Mouse (Mus musculus): ENCODE measurements around the gene Lpcat4. TPM values are rescaled to one million over a fixed set of nuclear protein-coding genes. Genes with fewer than 3 reads are reported as not detected.
A peak's percentile ranks its signal among the peaks of the same experiment; 100 is the strongest.

Lpcat4 gene
- polyA plus RNA-seq, 1 experiment from 2014 or later = 15.0 TPM

DNA sequence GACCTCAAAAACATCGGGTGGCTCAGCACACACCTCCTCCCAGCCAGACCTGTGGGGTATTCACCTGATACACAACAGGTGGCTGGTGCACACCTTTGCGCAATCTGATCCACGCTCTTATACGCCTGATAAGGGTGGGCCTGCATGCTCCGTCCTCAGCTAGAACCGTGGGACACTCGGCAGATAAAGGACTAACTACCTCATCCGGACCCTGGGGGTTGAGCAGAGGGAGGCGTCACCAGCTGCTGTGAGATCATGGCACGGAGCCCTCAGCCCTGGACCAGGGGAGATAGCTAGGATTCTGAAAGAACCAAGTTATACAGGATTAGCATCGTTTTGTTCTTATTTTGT, 26.9 kb downstream of the Lpcat4 start, which contains the start of gene Gm21985:
Gene Gm21985, plus strand, starts transcription at position 73 of the 351 bp plus-strand sequence.
- Histone ChIP-seq H3K9ac (ENCODE audit: low read depth, low read length) (peak within 1 kb of the TSS; percentile 78), H3K27me3 (replicated peaks; ENCODE audit: control insufficient read depth, insufficient read depth, low read length) (no peaks in the 10 kb centered on the region), H3K4me3 (ENCODE audit: low read depth, low read length) (peak within 1 kb of the TSS; percentile 77), H3K4me2 (peak within 1 kb of the TSS; percentile 94), H3K27ac (ENCODE audit: low read depth, low read length) (peak within 1 kb of the TSS; percentile 88), H3K9me3 (ENCODE audit: control insufficient read depth, low read length) (no peaks in the 10 kb centered on the region), H3K4me1 (replicated peaks; ENCODE audit: control insufficient read depth, insufficient read depth, low read length) (peaks cover 18% of the 10 kb centered on the region), H3K36me3 (ENCODE audit: control insufficient read depth, insufficient read depth, low read length) (no peaks in the 10 kb centered on the region)
- under 1% methylated on average over 11 of the region's 11 CpGs for WGBS
- no peak for DNase-seq (ENCODE audit: low spot score)
- ATAC-seq (replicated peaks; ENCODE audit: low FRiP score) = peak; percentile 52

- Histone ChIP-seq H3K27ac (ENCODE audit: low read depth, low read length) (no peak overlapping the region), H3K9me3 (ENCODE audit: control insufficient read depth, low read length) (no peaks in the 10 kb centered on the region), H3K4me3 (ENCODE audit: low read depth, low read length) (peak overlapping the region; percentile 77), H3K9ac (ENCODE audit: low read depth, low read length) (peak overlapping the region; percentile 12; the same call in 1 of the 2 replicates), H3K36me3 (ENCODE audit: control insufficient read depth, insufficient read depth, low read length) (no peaks in the 10 kb centered on the region), H3K27me3 (replicated peaks; ENCODE audit: control insufficient read depth, insufficient read depth, low read length) (no peaks in the 10 kb centered on the region), H3K4me1 (replicated peaks; ENCODE audit: control insufficient read depth, insufficient read depth, low read length) (peaks cover 18% of the 10 kb centered on the region), H3K4me2 (peak overlapping the region; percentile 94)
- no peak for ATAC-seq (replicated peaks; ENCODE audit: low FRiP score)
- DNase-seq (ENCODE audit: low spot score) = no peak
- WGBS = 30% methylated on average over 10 of the region's 10 CpGs
These were observed 27.5 kb downstream of the Lpcat4 start for GRCm38 (mm10) chr2:112266780-112267179.

- no peaks in the 10 kb centered on the region for H3K27me3 ChIP-seq (replicated peaks; ENCODE audit: control insufficient read depth, insufficient read depth, low read length)
- WGBS = 40% methylated on average over 8 of the region's 8 CpGs
- no peak overlapping the region for H3K9ac ChIP-seq (ENCODE audit: low read depth, low read length)
- H3K4me1 ChIP-seq (replicated peaks; ENCODE audit: control insufficient read depth, insufficient read depth, low read length) = peaks cover 18% of the 10 kb centered on the region
- H3K4me3 ChIP-seq (ENCODE audit: low read depth, low read length) = peak overlapping the region; percentile 77
- no peaks in the 10 kb centered on the region for H3K36me3 ChIP-seq (ENCODE audit: control insufficient read depth, insufficient read depth, low read length)
- no peak for ATAC-seq (replicated peaks; ENCODE audit: low FRiP score)
- no peaks in the 10 kb centered on the region for H3K9me3 ChIP-seq (ENCODE audit: control insufficient read depth, low read length)
- H3K27ac ChIP-seq (ENCODE audit: low read depth, low read length) = no peak overlapping the region
- no peak for DNase-seq (ENCODE audit: low spot score)
- peak overlapping the region; percentile 94 for H3K4me2 ChIP-seq
These were observed 28.4 kb downstream of the Lpcat4 start for GRCm38 (mm10) chr2:112267547-112268269.

- H3K9me3 ChIP-seq (ENCODE audit: control insufficient read depth, low read length) = no peaks in the 10 kb centered on the region
- no peak overlapping the region for H3K27ac ChIP-seq (ENCODE audit: low read depth, low read length)
- H3K9ac ChIP-seq (ENCODE audit: low read depth, low read length) = no peak overlapping the region
- no peak for ATAC-seq (replicated peaks; ENCODE audit: low FRiP score)
- WGBS = 88% methylated on average over 2 of the region's 2 CpGs
- H3K4me1 ChIP-seq (replicated peaks; ENCODE audit: control insufficient read depth, insufficient read depth, low read length) = peaks cover 13% of the 10 kb centered on the region
- H3K36me3 ChIP-seq (ENCODE audit: control insufficient read depth, insufficient read depth, low read length) = no peaks in the 10 kb centered on the region
- no peak overlapping the region for H3K4me3 ChIP-seq (ENCODE audit: low read depth, low read length)
- no peaks in the 10 kb centered on the region for H3K27me3 ChIP-seq (replicated peaks; ENCODE audit: control insufficient read depth, insufficient read depth, low read length)
- no peak overlapping the region for H3K4me2 ChIP-seq
- DNase-seq (ENCODE audit: low spot score) = no peak
These were observed 30.7 kb downstream of the Lpcat4 start for GRCm38 (mm10) chr2:112270011-112270410.

DNA sequence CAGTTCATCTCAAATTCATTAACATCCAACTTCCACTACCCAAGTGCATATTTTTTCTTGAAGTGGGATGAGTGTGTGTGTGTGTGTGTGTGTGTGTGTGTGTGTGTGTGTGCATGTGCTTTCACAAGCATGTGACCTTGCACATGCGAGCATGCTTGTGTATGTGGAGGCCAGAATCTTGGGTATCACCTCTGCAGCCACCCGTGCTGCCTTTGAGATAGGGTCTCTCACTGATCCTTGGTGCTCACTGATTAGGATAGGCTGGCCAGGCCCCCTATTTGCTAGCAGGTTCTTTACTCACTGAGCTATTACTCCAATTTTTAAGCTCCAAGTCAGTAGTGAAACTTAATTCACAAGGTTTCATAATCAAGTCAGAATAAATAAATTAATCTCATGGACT, 33.6 kb downstream of the Lpcat4 start:
- 54% methylated on average over 2 of the region's 2 CpGs for WGBS
- Histone ChIP-seq H3K4me1 (replicated peaks; ENCODE audit: control insufficient read depth, insufficient read depth, low read length) (0 out of 2 replicates have a peak, but pooled peaks cover 6% of the 10 kb centered on the region), H3K4me2 (peak overlapping the region; percentile 8; the same call in 1 of the 2 replicates), H3K36me3 (ENCODE audit: control insufficient read depth, insufficient read depth, low read length) (no peaks in the 10 kb centered on the region), H3K9me3 (ENCODE audit: control insufficient read depth, low read length) (no peaks in the 10 kb centered on the region), H3K4me3 (ENCODE audit: low read depth, low read length) (no peak overlapping the region), H3K9ac (ENCODE audit: low read depth, low read length) (no peak overlapping the region), H3K27ac (ENCODE audit: low read depth, low read length) (no peak overlapping the region), H3K27me3 (replicated peaks; ENCODE audit: control insufficient read depth, insufficient read depth, low read length) (no peaks in the 10 kb centered on the region)
- DNase-seq (ENCODE audit: low spot score) (no peak), ATAC-seq (replicated peaks; ENCODE audit: low FRiP score) (peak; percentile 89)

- ATAC-seq (replicated peaks; ENCODE audit: low FRiP score) = no peak
- Histone ChIP-seq H3K36me3 (ENCODE audit: control insufficient read depth, insufficient read depth, low read length) (no peaks in the 10 kb centered on the region), H3K4me2 (no peak overlapping the region; the same call in 1 of the 2 replicates), H3K4me1 (replicated peaks; ENCODE audit: control insufficient read depth, insufficient read depth, low read length) (0 out of 2 replicates have a peak, but pooled peaks cover 6% of the 10 kb centered on the region), H3K27ac (ENCODE audit: low read depth, low read length) (no peak overlapping the region), H3K9ac (ENCODE audit: low read depth, low read length) (no peak overlapping the region), H3K9me3 (ENCODE audit: control insufficient read depth, low read length) (no peaks in the 10 kb centered on the region), H3K4me3 (ENCODE audit: low read depth, low read length) (no peak overlapping the region), H3K27me3 (replicated peaks; ENCODE audit: control insufficient read depth, insufficient read depth, low read length) (no peaks in the 10 kb centered on the region)
- no peak for DNase-seq (ENCODE audit: low spot score)
- WGBS = 94% methylated on average over 6 of the region's 6 CpGs
These were observed 34.2 kb downstream of the Lpcat4 start for GRCm38 (mm10) chr2:112273474-112273873.

DNA sequence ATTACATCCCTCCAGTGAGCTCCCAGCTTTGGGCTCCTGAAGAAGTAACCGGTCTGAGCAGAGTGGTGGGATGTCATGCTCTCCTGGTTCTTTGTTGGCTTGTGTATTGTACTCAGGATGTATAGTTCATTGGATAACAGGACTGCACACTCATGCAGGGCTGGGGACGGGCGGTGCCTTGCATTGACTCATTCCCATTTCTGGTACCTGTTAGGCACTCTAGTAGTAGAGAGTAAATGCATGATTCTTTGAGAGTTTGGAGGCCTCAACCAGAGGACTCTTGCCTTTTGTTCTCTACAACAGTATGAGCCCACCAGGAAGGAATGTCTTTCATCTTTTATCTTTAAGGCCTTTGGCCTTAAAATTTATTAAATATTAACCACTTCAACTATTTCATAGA, 37.6 kb downstream of the Lpcat4 start:
- no peak overlapping the region for H3K4me2 ChIP-seq
- 95% methylated on average over 3 of the region's 3 CpGs for WGBS
- H3K4me1 ChIP-seq (replicated peaks; ENCODE audit: control insufficient read depth, insufficient read depth, low read length) = peaks cover 2% of the 10 kb centered on the region; the same call in 1 of the 2 replicates
- H3K4me3 ChIP-seq (ENCODE audit: low read depth, low read length) = no peak overlapping the region
- H3K9ac ChIP-seq (ENCODE audit: low read depth, low read length) = no peak overlapping the region
- H3K9me3 ChIP-seq (ENCODE audit: control insufficient read depth, low read length) = no peaks in the 10 kb centered on the region
- DNase-seq (ENCODE audit: low spot score) (no peak), ATAC-seq (replicated peaks; ENCODE audit: low FRiP score) (no peak)
- H3K27me3 ChIP-seq (replicated peaks; ENCODE audit: control insufficient read depth, insufficient read depth, low read length) = no peaks in the 10 kb centered on the region
- no peak overlapping the region for H3K27ac ChIP-seq (ENCODE audit: low read depth, low read length)
- H3K36me3 ChIP-seq (ENCODE audit: control insufficient read depth, insufficient read depth, low read length) = no peaks in the 10 kb centered on the region

DNA sequence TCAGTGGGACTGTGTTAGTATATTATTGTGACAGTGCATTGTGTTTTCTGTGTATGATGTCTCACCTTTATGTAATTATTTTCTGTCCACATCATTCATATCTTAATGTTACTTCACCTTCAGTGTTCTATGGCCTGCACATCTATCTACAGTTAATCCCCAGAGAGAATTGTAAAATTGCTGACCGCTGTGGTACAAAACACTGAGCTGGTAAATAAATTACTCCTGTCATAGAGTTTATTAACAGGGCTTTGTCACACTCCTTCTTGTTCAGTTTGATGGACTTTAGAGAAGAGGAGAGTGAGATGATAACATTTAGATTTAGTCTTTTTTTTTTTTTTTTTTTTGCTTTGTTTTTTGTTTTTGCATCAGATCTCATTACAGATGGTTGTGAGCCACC, 43.6 kb downstream of the Lpcat4 start:
- H3K36me3 ChIP-seq (ENCODE audit: control insufficient read depth, insufficient read depth, low read length) = no peaks in the 10 kb centered on the region
- H3K4me3 ChIP-seq (ENCODE audit: low read depth, low read length) = no peak overlapping the region
- WGBS = 85% methylated on average over 1 of the region's 1 CpGs
- no peak for ATAC-seq (replicated peaks; ENCODE audit: low FRiP score)
- no peak overlapping the region for H3K4me2 ChIP-seq
- H3K4me1 ChIP-seq (replicated peaks; ENCODE audit: control insufficient read depth, insufficient read depth, low read length) = peaks cover 5% of the 10 kb centered on the region; the same call in 1 of the 2 replicates
- H3K27ac ChIP-seq (ENCODE audit: low read depth, low read length) = no peak overlapping the region
- no peaks in the 10 kb centered on the region for H3K9me3 ChIP-seq (ENCODE audit: control insufficient read depth, low read length)
- no peak overlapping the region for H3K9ac ChIP-seq (ENCODE audit: low read depth, low read length)
- no peak for DNase-seq (ENCODE audit: low spot score)
- no peaks in the 10 kb centered on the region for H3K27me3 ChIP-seq (replicated peaks; ENCODE audit: control insufficient read depth, insufficient read depth, low read length)
